Mouse (Mus musculus) CD4-positive, CD25-positive, alpha-beta regulatory T cell, adult 2 months (primary cell): ENCODE data around the gene Cdh24.

ENCODE experiments used
- DNase-seq: peaks from one replicate; pipeline ENCODE4 v3.0.0-alpha.2; 2012; ENCODE audit warnings: low read depth, low spot score

Cdh24 gene

GRCm38 (mm10) chr14:54605752-54606321, 35.3 kb downstream of the Cdh24 start, which contains the start of gene 4931414P19Rik:
Gene 4931414P19Rik, minus strand, starts transcription at chr14:54605993.
- DNase-seq, result peak; percentile 85

DNA sequence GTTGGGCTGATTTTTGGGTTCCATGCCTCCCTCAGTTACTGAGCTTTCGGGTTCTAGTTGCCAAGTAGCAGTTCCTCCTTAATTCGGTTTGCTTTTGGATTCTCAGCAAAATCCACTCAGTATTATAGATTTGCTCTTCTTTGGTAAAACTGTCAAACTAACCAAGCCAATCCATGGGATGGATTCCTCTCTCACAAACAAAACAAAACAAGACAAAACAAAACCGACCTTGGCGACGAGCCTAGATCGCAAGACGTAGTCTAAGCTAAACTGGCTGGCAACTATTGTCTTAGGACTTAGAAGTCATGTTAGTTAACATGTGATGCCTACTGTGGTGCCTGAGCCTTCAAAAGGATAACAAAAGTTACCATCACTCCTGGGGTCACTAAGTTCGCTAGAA, 37.5 kb downstream of the Cdh24 start:
- no peak for DNase-seq

DNA sequence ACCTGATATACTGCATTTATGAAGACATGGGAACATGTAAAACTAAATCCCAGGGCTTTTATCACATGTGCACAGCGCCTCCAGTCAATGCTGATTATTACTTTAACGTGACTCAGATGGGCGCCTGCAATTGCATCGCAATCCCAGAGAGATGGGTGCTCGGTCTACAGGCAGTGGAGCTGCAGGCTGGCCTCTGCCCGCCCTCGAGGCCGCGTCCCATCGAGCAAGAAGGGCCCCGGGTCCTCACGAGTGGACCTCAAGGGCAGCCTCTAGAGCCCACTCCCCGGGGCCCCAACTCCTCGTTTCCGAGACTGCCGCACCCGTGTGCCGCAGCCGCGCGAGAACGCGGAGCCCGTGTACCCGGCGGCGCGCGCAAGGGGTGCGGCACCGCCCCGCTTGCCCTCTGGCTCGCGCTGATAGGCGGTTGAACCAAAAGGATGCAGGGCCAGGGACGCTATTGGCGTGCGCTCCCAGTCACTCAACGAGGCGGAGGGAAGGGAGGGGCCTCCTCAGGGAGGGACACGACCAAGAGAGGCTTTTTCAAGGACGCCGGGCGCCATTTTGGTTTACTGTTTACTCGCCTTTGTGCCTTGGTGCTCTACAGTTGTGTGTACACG, 38.0 kb downstream of the Cdh24 start:
- DNase-seq, result peak; percentile 98

- DNase-seq, result no peak
These were observed 38.6 kb downstream of the Cdh24 start for GRCm38 (mm10) chr14:54602613-54603012.

DNA sequence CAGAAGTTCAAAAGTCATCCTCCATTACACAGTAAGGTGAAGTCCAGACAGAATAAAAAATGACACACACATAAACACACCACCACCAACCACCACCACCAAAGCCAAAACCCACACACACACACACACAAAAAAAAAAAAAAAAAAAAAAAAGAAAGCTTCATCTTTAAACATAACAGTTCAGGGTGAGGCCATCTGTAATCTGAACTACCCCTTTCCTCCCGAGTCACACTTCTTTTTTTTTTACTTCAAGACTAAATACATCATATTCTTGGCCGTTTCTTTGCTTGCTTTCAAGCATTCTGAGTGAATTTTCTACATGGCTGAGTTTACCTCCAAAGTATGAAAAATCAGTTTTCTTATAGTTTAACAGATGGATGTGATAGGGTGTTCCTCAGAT, 39.6 kb downstream of the Cdh24 start:
- no peak for DNase-seq

DNA sequence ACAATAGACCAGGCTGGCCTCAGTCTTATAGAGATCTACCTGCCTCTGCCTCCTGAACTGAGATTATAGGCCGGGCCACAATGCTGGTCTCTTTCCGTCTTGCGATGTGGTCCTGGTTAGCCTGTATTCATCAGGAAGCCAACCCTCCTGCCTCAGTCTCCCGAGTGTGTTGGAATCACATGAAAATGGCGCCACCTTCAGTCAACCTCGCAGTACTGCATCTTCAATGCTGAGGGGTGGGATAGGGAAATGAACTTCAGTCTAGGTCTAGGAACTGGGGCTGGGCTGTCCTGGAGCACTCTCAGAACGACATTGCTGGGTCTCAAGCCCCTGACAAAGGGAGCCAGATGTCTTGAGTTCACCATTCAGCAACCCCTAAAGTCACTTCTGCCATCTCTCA, 44.1 kb downstream of the Cdh24 start:
- peak; percentile 66 for DNase-seq

DNA sequence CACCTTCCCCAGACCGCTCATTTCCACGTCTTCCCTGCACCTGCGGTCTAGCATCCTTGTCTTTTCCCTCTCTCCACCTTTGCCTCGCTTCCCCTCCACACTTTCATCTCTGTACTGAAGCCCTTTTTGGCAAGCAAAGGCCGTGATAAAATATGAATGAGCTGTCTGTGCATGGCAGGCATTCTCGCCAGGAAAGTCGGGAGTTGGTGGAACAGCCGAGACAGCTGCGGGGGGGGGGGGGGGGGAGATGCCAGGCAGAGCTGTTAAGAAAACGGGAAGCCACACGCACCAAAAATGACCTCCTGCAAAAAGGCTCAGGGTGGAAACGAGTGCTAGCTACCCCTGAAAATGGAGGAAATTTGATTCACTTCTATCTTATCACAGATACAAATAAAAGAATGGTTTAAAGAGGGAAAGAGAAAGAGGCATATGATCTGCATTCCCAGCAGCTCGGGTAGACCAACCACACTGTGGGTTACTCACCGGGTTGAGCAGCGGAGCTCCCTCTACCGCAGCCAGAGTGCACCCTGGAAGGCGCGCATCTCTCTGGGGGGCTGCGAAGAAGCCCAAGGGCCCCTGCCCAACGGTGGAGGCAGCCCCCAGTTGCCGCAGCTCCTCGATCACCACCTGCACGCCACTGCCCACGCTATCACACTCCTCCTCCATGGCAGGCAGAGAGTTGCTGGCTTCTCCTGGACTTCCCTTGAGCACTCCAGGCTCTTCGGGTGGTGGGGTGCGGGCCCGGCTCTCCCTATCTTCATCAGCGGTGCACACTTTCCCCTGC, 46.3 kb downstream of the Cdh24 start:
- no peak for DNase-seq

DNA sequence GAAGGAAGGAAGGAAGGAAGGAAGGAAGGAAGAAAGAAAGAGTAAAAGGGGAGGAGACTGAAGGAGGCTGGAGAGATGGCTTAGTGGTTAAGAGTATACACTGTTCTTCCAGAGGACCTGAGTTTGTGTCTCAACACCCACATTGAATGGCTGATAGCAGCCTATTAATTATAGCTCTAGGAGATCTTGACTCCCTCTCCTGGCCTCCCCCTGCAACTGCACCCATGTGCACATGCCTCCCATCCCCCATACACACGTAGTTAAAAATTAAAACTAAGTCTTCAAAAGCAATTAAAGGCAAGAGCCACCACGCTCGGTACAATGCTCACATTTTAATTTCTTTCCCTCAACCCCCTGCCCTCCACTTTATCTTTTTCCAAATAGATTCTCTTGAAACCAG, 47.1 kb downstream of the Cdh24 start:
- peak; percentile 26 for DNase-seq

DNA sequence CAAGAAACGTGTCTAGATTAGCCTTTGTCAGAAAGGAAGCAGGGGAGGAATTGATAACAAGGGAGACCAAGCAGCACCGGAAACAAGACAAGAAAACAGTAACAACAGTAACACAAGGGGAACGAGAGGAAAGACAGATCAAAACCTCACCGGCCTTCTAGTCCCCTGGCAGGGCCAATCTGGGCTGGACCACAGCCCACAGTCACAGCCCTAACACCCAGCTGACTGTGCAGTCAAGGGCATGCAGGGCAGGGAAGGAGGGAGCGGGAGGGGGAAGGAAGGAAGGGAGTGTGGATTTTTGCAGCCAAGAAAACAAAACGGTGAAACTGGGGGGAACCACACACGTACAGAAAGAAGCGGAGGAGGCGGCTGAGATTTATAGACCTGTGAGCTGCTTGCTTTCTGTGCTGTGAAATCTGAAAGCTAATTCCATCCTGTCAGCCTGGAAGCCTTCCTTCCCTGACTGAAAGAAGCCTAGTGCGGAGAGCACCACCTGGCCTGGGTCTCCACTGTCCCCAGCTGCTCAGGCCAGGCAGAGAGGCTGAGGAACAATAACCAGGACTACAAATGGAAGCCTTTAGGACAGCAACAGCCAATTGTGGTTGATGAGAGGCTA, 48.7 kb downstream of the Cdh24 start:
- no peak for DNase-seq

DNA sequence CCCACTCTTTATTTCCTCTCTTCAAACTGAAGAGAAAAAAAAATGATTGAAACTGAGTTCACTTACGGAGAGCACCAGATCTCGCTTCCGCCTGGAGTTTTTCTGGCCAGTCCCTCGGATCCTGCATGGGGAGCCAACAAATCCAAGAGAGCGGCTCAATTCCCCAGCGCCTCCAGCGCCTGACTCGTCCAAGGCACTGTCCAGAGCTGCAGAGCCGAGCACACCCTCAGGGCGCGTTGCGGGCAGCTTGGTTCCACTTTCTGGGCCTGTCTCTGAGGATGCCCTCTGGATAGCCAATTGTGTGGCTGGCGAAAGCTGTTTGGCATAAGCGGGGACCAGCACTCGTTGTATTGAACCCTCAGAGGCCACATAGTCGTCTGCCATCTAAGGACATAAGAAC, 50.1 kb downstream of the Cdh24 start:
- DNase-seq, result no peak

DNA sequence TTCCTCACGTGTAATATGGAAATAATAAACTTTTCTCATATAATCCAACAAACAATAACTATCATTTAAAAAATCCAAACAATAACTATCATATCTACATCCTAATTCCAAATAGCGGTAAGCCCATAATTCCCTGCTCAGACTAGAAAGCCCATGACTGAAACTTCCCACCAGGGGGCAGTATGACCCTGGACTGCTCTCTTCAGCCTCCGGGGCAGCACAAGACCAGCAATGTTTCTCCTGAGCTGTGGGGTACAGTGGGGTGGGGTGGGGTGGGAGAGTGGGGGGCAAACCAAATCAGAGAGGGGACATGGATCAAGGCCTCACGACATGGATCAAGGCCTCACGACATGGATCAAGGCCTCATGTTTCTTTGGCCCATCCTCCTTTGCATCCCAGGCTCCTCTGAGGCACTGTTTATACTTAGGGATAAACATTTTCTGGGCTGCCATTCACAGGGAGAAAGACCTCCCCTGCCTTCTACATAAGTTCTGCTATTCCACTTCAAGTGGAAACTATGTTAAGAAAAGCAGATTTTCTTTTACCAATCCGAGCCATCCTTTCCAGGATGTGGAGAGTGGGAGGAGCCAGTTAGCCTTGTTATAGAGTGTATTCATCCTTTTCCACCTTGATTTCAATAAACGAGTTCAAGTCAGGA, 57.4 kb downstream of the Cdh24 start:
- DNase-seq, result peak; percentile 80

- no peak for DNase-seq
These were observed 58.6 kb downstream of the Cdh24 start for GRCm38 (mm10) chr14:54582536-54582935.
